Mouse (Mus musculus): ENCODE measurements around the gene Vmac.

DNA sequence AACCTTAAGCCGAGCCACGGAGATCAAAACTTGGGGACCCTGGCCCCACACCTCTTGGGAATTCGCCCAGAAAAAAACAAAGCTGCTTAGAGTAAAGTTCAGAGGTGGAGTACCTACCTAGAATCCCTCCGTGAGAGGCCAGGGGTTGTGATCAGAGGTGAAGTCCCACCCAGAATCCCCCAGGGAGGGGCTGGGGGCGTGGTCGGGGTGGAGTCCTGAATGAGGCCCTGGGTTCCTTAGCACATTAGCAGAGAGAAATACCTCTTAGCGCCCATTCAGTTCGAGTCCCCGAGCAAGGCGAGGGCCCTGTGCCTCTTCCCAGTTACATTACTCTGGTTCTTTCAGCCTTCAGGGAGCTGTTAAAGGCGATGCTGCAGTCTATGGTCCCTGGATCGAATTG, 9.8 kb upstream of the Vmac start:
- TF ChIP-seq CTCF (IDR thresholded peaks at IDR 0.05; ENCODE audit: control insufficient read depth, insufficient read depth, insufficient read length) (no peak), USF1 (IDR thresholded peaks at IDR 0.05; ENCODE audit: low read depth) (no peak), MAX (IDR thresholded peaks at IDR 0.05) (no peak), MYOG (IDR thresholded peaks at IDR 0.05; ENCODE audit: control insufficient read depth, extremely low read depth, insufficient read length) (no peak), CEBPB (IDR thresholded peaks at IDR 0.05; ENCODE audit: low read depth) (no peak), FOSL1 (IDR thresholded peaks at IDR 0.05; ENCODE audit: insufficient read depth, low read length, poor library complexity, severe bottlenecking) (no peak)
